In the genomic region with DNA sequence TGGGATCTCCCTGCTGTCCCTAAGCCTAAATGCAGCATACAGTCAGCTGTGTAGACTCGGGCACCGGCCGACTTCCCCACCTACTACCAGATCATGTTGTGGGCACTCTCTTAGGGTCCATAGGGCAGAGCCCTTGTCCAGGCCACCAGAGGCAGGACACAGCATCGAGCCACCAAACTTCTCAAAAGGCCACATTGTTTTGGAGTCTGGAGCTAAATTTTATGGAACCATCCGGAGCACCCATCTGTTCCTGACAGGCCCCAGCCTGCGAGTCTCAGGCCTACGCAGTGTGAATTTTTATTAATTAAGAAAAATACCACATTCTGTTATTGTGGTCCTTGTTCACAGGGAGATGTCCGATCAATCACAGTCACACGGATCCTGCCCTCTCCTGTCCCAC, we compare ENCODE assay signal across 27 mouse cellular contexts.
"Had no signal": no experiment of that assay in that cellular context is flagged by ENCODE, and none has a peak within 500 bp of the region (broad histone marks: within the 10 kb centered on the region; RNA-seq: fewer than 3 reads in every experiment).

No protein-coding gene starts in this region.

- H3K9me3 ChIP-seq: heart, embryonic 15.5 days; hindbrain, embryonic 13.5 days; kidney, embryonic 15.5 days; limb, embryonic 10.5 days; liver, embryonic 13.5 days; liver, embryonic 15.5 days had no signal

- H3K4me3 ChIP-seq: heart, adult 2 months; heart, embryonic 13.5 days; heart, embryonic 15.5 days; hindbrain, embryonic 13.5 days; kidney, embryonic 15.5 days; left cerebral cortex, adult 2 months; limb, embryonic 10.5 days; limb, embryonic 12.5 days; liver, embryonic 13.5 days; liver, embryonic 15.5 days had no signal

- H3K27me3 ChIP-seq: hindbrain, embryonic 13.5 days; kidney, embryonic 15.5 days; limb, embryonic 12.5 days; liver, embryonic 13.5 days; liver, embryonic 15.5 days had no signal

- H3K4me2 ChIP-seq: heart, embryonic 11.5 days; heart, embryonic 13.5 days; heart, embryonic 15.5 days; hindbrain, embryonic 13.5 days; kidney, embryonic 15.5 days; limb, embryonic 12.5 days; liver, embryonic 11.5 days; liver, embryonic 13.5 days; liver, embryonic 15.5 days had no signal

- H3K27ac ChIP-seq: heart, adult 2 months; heart, embryonic 13.5 days; heart, embryonic 15.5 days; hindbrain, embryonic 13.5 days; hindbrain, postnatal 0 days; kidney, embryonic 15.5 days; kidney, postnatal 0 days; left cerebral cortex, adult 2 months; limb, embryonic 10.5 days; limb, embryonic 12.5 days; liver, embryonic 13.5 days; liver, embryonic 15.5 days had no signal

- H3K36me3 ChIP-seq: heart, embryonic 13.5 days; heart, embryonic 15.5 days; hindbrain, embryonic 13.5 days; kidney, embryonic 15.5 days; limb, embryonic 10.5 days; limb, embryonic 12.5 days; liver, embryonic 13.5 days; liver, embryonic 15.5 days had no signal

- ATAC-seq: hindbrain, postnatal 0 days; intestine, embryonic 16.5 days; liver, postnatal 0 days had no signal

- DNase-seq: gastrocnemius, postnatal 14 days; gastrocnemius, postnatal 36 days; heart, adult 11 months; heart, adult 2 months; heart, postnatal 14 days; heart, postnatal 36 days; kidney, adult 11 months; kidney, adult 2 months; kidney, adult 9 months; kidney, postnatal 14 days; kidney, postnatal 36 days; liver; liver, embryonic 13.5 days; liver, postnatal 0 days had no signal

- H3K9ac ChIP-seq: heart, embryonic 13.5 days; heart, embryonic 15.5 days; hindbrain, embryonic 13.5 days; kidney, embryonic 15.5 days; limb, embryonic 12.5 days; liver, embryonic 13.5 days; liver, embryonic 15.5 days; liver, postnatal 0 days had no signal

- H3K4me1 ChIP-seq: heart, embryonic 13.5 days; heart, embryonic 15.5 days; kidney, embryonic 15.5 days; limb, embryonic 12.5 days; liver, embryonic 13.5 days; liver, embryonic 15.5 days had no signal
